Mouse (Mus musculus) ovary, postnatal 14 days (tissue): Measurements from ENCODE around the gene Kif5c.

Experiments used
- DNase-seq: peaks from one replicate; pipeline ENCODE4 v3.0.0; 2022; ENCODE audit warnings: low spot score

Gene Kif5c

GRCm38 (mm10) chr2:49720343-49720742 lies 101.2 kb downstream of the Kif5c start:
- no peak for DNase-seq

- no peak for DNase-seq
Observed at GRCm38 (mm10) chr2:49722331-49722730, 103.2 kb downstream of the Kif5c start.

GRCm38 (mm10) chr2:49722983-49723382 lies 103.9 kb downstream of the Kif5c start:
- DNase-seq = no peak

GRCm38 (mm10) chr2:49726672-49727071 lies 107.6 kb downstream of the Kif5c start:
- no peak for DNase-seq

- DNase-seq = peak; percentile 45
Observed at GRCm38 (mm10) chr2:49727199-49727598, 108.1 kb downstream of the Kif5c start.

- DNase-seq = no peak
Observed at GRCm38 (mm10) chr2:49727686-49728085, 108.6 kb downstream of the Kif5c start.

GRCm38 (mm10) chr2:49728896-49729610 lies 110.0 kb downstream of the Kif5c start:
- DNase-seq = no peak

- DNase-seq = no peak
Observed at GRCm38 (mm10) chr2:49729611-49729969, 110.5 kb downstream of the Kif5c start.

GRCm38 (mm10) chr2:49730183-49730582 lies 111.1 kb downstream of the Kif5c start:
- DNase-seq = no peak

GRCm38 (mm10) chr2:49732745-49733655 lies 113.9 kb downstream of the Kif5c start:
- no peak for DNase-seq

GRCm38 (mm10) chr2:49733656-49734008 lies 114.5 kb downstream of the Kif5c start:
- no peak for DNase-seq

- DNase-seq = peak; percentile 71
Observed at GRCm38 (mm10) chr2:49734013-49734780, 115.1 kb downstream of the Kif5c start.

GRCm38 (mm10) chr2:49735386-49735785 lies 116.3 kb downstream of the Kif5c start:
- no peak for DNase-seq

- no peak for DNase-seq
Observed at GRCm38 (mm10) chr2:49739046-49739445, 119.9 kb downstream of the Kif5c start.

GRCm38 (mm10) chr2:49741026-49741425 lies 121.9 kb downstream of the Kif5c start:
- DNase-seq = no peak

GRCm38 (mm10) chr2:49741895-49742734 lies 123.0 kb downstream of the Kif5c start:
- no peak for DNase-seq

- DNase-seq = no peak
Observed at GRCm38 (mm10) chr2:49742919-49743318, 123.8 kb downstream of the Kif5c start.

GRCm38 (mm10) chr2:49743775-49744174 lies 124.7 kb downstream of the Kif5c start:
- no peak for DNase-seq

GRCm38 (mm10) chr2:49744251-49745093 lies 125.4 kb downstream of the Kif5c start:
- no peak for DNase-seq

- DNase-seq = no peak
Observed at GRCm38 (mm10) chr2:49745094-49745781, 126.1 kb downstream of the Kif5c start.
